Mouse (Mus musculus): Measurements from ENCODE around the gene Stoml2. TPM values are rescaled to one million over a fixed set of nuclear protein-coding genes. Genes with fewer than 3 reads are reported as not detected.
A peak's percentile ranks its signal among the peaks of the same experiment; 100 is the strongest.

The Stoml2 gene
- polyA plus RNA-seq, 1 experiment from 2014 or later, result 496 TPM

- H3K4me3 ChIP-seq, result peak within 1 kb of the TSS; percentile 64
- WGBS, result under 1% methylated on average over 33 of the region's 33 CpGs
- peaks cover 60% of the 10 kb centered on the region for H3K4me1 ChIP-seq
- H3K36me3 ChIP-seq (replicated peaks), result no peaks in the 10 kb centered on the region
- H3K9me3 ChIP-seq, result no peaks in the 10 kb centered on the region
- H3K27ac ChIP-seq, result peak within 1 kb of the TSS; percentile 93
- no peaks in the 10 kb centered on the region for H3K27me3 ChIP-seq (ENCODE audit: poor library complexity, severe bottlenecking)
- DNase-seq (ENCODE audit: extremely low spot score, low spot score), result peak; percentile 100
Observed at GRCm38 (mm10) chr4:43045659-43046302, 14.3 kb upstream of the Stoml2 start, which contains the start of gene Fam214b. Fam214b (minus strand) TSS chr4:43046220.

GRCm38 (mm10) chr4:43045285-43045658 lies 13.8 kb upstream of the Stoml2 start:
- Histone ChIP-seq H3K4me3 (peak overlapping the region; percentile 64), H3K36me3 (replicated peaks) (no peaks in the 10 kb centered on the region), H3K27ac (peak overlapping the region; percentile 93), H3K27me3 (ENCODE audit: poor library complexity, severe bottlenecking) (no peaks in the 10 kb centered on the region), H3K4me1 (peaks cover 65% of the 10 kb centered on the region), H3K9me3 (no peaks in the 10 kb centered on the region)
- DNase-seq (ENCODE audit: extremely low spot score, low spot score), result no peak
- 6% methylated on average over 13 of the region's 13 CpGs for WGBS

GRCm38 (mm10) chr4:43044673-43045072 lies 13.2 kb upstream of the Stoml2 start:
- H3K27me3 ChIP-seq (ENCODE audit: poor library complexity, severe bottlenecking), result no peaks in the 10 kb centered on the region
- H3K4me3 ChIP-seq, result peak overlapping the region; percentile 64
- peak; percentile 36 for DNase-seq (ENCODE audit: extremely low spot score, low spot score)
- H3K27ac ChIP-seq, result peak overlapping the region; percentile 93
- H3K36me3 ChIP-seq (replicated peaks), result no peaks in the 10 kb centered on the region
- WGBS, result 21% methylated on average over 4 of the region's 4 CpGs
- H3K4me1 ChIP-seq, result peaks cover 71% of the 10 kb centered on the region
- H3K9me3 ChIP-seq, result no peaks in the 10 kb centered on the region

GRCm38 (mm10) chr4:43043644-43044357 lies 12.3 kb upstream of the Stoml2 start:
- H3K4me1 ChIP-seq, result peaks cover 80% of the 10 kb centered on the region
- DNase-seq (ENCODE audit: extremely low spot score, low spot score), result peak; percentile 88
- peak overlapping the region; percentile 64 for H3K4me3 ChIP-seq

GRCm38 (mm10) chr4:43040881-43041547 lies 9.5 kb upstream of the Stoml2 start:
- no peaks in the 10 kb centered on the region for H3K9me3 ChIP-seq
- H3K27ac ChIP-seq, result peak overlapping the region; percentile 87
- peaks cover 11% of the 10 kb centered on the region for H3K36me3 ChIP-seq (replicated peaks)
- H3K27me3 ChIP-seq (ENCODE audit: poor library complexity, severe bottlenecking), result 0 out of 2 replicates have a peak, but pooled peaks cover 4% of the 10 kb centered on the region
- WGBS, result 76% methylated on average over 9 of the region's 9 CpGs
- peak overlapping the region; percentile 78; the same call in 1 of the 2 replicates for H3K4me3 ChIP-seq
- no peak for DNase-seq (ENCODE audit: extremely low spot score, low spot score)
- peaks cover 74% of the 10 kb centered on the region for H3K4me1 ChIP-seq

More at GRCm38 (mm10) chr4:43043644-43044357, 12.3 kb upstream of the Stoml2 start:
- Histone ChIP-seq H3K9me3 (no peaks in the 10 kb centered on the region), H3K36me3 (replicated peaks) (no peaks in the 10 kb centered on the region), H3K27me3 (ENCODE audit: poor library complexity, severe bottlenecking) (0 out of 2 replicates have a peak, but pooled peaks cover 4% of the 10 kb centered on the region), H3K27ac (peak overlapping the region; percentile 93)
- WGBS, result 12% methylated on average over 7 of the region's 7 CpGs

- peaks cover 20% of the 10 kb centered on the region for H3K36me3 ChIP-seq (replicated peaks)
- 0% methylated on average over 25 of the region's 25 CpGs for WGBS
- peak overlapping the region; percentile 87 for H3K27ac ChIP-seq
- H3K4me1 ChIP-seq, result peaks cover 66% of the 10 kb centered on the region
- peak; percentile 95 for DNase-seq (ENCODE audit: extremely low spot score, low spot score)
- H3K9me3 ChIP-seq, result no peaks in the 10 kb centered on the region
- H3K27me3 ChIP-seq (ENCODE audit: poor library complexity, severe bottlenecking), result 0 out of 2 replicates have a peak, but pooled peaks cover 4% of the 10 kb centered on the region
- peak overlapping the region; percentile 78 for H3K4me3 ChIP-seq
Observed at GRCm38 (mm10) chr4:43040114-43040572, 8.6 kb upstream of the Stoml2 start.

- H3K4me1 ChIP-seq, result peaks cover 61% of the 10 kb centered on the region
- H3K9me3 ChIP-seq, result no peaks in the 10 kb centered on the region
- DNase-seq (ENCODE audit: extremely low spot score, low spot score), result no peak
Observed at GRCm38 (mm10) chr4:43039609-43040008, 8.1 kb upstream of the Stoml2 start.

GRCm38 (mm10) chr4:43038567-43039495 lies 7.3 kb upstream of the Stoml2 start:
- Histone ChIP-seq H3K27me3 (ENCODE audit: poor library complexity, severe bottlenecking) (0 out of 2 replicates have a peak, but pooled peaks cover 4% of the 10 kb centered on the region), H3K36me3 (replicated peaks) (peaks cover 33% of the 10 kb centered on the region), H3K9me3 (no peaks in the 10 kb centered on the region), H3K27ac (peak overlapping the region; percentile 87), H3K4me3 (peak overlapping the region; percentile 78), H3K4me1 (peaks cover 53% of the 10 kb centered on the region)
- DNase-seq (ENCODE audit: extremely low spot score, low spot score), result no peak
- WGBS, result 64% methylated on average over 15 of the region's 15 CpGs

More at GRCm38 (mm10) chr4:43039609-43040008, 8.1 kb upstream of the Stoml2 start:
- Histone ChIP-seq H3K27ac (peak overlapping the region; percentile 87), H3K4me3 (peak overlapping the region; percentile 78), H3K27me3 (ENCODE audit: poor library complexity, severe bottlenecking) (0 out of 2 replicates have a peak, but pooled peaks cover 4% of the 10 kb centered on the region), H3K36me3 (replicated peaks) (peaks cover 25% of the 10 kb centered on the region)
- 2% methylated on average over 11 of the region's 11 CpGs for WGBS

- peaks cover 45% of the 10 kb centered on the region for H3K4me1 ChIP-seq
- no peak overlapping the region for H3K4me3 ChIP-seq
- 0 out of 2 replicates have a peak overlapping the region, but pooled peaks have one; percentile 25 for H3K27ac ChIP-seq
- H3K9me3 ChIP-seq, result no peaks in the 10 kb centered on the region
- DNase-seq (ENCODE audit: extremely low spot score, low spot score), result no peak
- WGBS, result 73% methylated on average over 4 of the region's 4 CpGs
- H3K36me3 ChIP-seq (replicated peaks), result peaks cover 41% of the 10 kb centered on the region
- 0 out of 2 replicates have a peak, but pooled peaks cover 4% of the 10 kb centered on the region for H3K27me3 ChIP-seq (ENCODE audit: poor library complexity, severe bottlenecking)
Observed at GRCm38 (mm10) chr4:43037860-43038566, 6.5 kb upstream of the Stoml2 start.

GRCm38 (mm10) chr4:43036356-43036755 lies 4.8 kb upstream of the Stoml2 start:
- peak overlapping the region; percentile 6; the same call in 1 of the 2 replicates for H3K27ac ChIP-seq

GRCm38 (mm10) chr4:43035851-43036250 lies 4.3 kb upstream of the Stoml2 start:
- Histone ChIP-seq H3K4me1 (peaks cover 50% of the 10 kb centered on the region), H3K27me3 (ENCODE audit: poor library complexity, severe bottlenecking) (0 out of 2 replicates have a peak, but pooled peaks cover 4% of the 10 kb centered on the region), H3K27ac (0 out of 2 replicates have a peak overlapping the region, but pooled peaks have one; percentile 6), H3K4me3 (no peak overlapping the region), H3K36me3 (replicated peaks) (peaks cover 48% of the 10 kb centered on the region), H3K9me3 (no peaks in the 10 kb centered on the region)
- WGBS, result 89% methylated on average over 6 of the region's 6 CpGs
- no peak for DNase-seq (ENCODE audit: extremely low spot score, low spot score)

More at GRCm38 (mm10) chr4:43036356-43036755, 4.8 kb upstream of the Stoml2 start:
- 88% methylated on average over 10 of the region's 10 CpGs for WGBS
- Histone ChIP-seq H3K36me3 (replicated peaks) (peaks cover 48% of the 10 kb centered on the region), H3K9me3 (no peaks in the 10 kb centered on the region), H3K4me1 (peaks cover 54% of the 10 kb centered on the region), H3K4me3 (no peak overlapping the region), H3K27me3 (ENCODE audit: poor library complexity, severe bottlenecking) (0 out of 2 replicates have a peak, but pooled peaks cover 4% of the 10 kb centered on the region)
- no peak for DNase-seq (ENCODE audit: extremely low spot score, low spot score)

Data from forebrain, embryonic 10.5 days (tissue).